Mouse (Mus musculus): ENCODE data around the gene Ssh2.

The Ssh2 gene

GRCm38 (mm10) chr11:77409879-77410278 is 193.8 kb downstream of the Ssh2 start:
- DNase-seq (ENCODE audit: low spot score), result peak; percentile 24

DNA sequence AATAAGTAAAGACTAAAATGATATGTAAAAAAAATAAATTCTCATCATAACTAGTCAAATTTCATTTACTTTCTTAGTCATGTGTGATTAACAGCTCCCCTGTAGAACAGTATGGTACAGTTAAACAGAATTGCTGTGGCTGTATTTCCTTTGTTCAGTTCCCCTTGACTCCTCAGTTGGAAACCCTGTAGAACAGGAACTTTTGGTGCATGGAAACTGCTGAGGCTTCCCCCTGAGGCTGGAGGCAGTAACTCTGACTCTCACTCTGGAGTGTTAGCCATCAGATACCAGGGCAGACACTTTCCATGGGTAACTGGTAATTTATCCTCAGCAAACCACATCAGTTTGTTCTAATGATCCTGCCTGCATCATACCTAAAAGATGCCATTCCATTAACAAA is 195.2 kb downstream of the Ssh2 start:
- no peak for DNase-seq (ENCODE audit: low spot score)

GRCm38 (mm10) chr11:77414141-77414839 is 198.2 kb downstream of the Ssh2 start:
- no peak for DNase-seq (ENCODE audit: low spot score)

- DNase-seq (ENCODE audit: low spot score), result no peak
Observed at GRCm38 (mm10) chr11:77416212-77417000, 200.3 kb downstream of the Ssh2 start.

DNA sequence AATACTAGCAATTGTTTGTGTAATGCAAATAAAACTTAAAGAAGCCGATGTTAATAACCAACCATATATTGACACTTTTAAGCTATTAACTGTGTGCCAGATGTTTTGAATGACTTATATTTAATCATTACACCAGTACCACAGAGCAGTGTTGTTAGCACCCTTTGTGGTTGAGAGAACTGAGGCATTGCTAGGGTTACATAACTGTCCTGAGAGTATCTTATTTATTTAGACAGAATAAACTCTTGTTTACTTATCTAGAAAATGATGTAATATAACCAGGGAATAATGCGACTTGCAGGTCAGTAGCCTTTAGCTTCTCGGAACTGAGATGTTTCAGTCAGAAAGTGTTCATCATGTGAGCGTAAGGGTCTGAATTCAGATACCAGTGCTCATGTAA is 201.9 kb downstream of the Ssh2 start:
- DNase-seq (ENCODE audit: low spot score), result no peak

- no peak for DNase-seq (ENCODE audit: low spot score)
Observed at GRCm38 (mm10) chr11:77423175-77423859, 207.2 kb downstream of the Ssh2 start.

- no peak for DNase-seq (ENCODE audit: low spot score)
Observed at GRCm38 (mm10) chr11:77428446-77428845, 212.4 kb downstream of the Ssh2 start.

DNA sequence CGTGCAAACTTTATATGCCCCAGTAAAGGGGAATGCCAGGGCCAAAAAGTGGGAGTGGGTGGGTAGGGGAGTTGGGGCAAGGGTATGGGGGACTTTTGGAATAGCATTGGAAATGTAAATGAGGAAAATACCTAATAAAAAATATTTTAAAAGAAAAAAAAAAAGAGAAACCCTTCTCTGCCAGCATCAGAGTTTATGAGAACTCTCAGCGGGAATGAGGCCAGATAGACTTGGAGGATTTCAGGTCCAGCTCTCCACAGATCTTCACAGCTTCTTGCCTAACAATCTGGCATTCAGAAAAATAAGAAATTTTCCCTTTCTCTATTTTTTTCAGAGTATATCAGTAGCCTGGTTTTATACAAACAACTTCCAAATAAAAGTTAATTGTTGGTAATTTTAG is 220.9 kb downstream of the Ssh2 start:
- DNase-seq (ENCODE audit: low spot score), result no peak

DNA sequence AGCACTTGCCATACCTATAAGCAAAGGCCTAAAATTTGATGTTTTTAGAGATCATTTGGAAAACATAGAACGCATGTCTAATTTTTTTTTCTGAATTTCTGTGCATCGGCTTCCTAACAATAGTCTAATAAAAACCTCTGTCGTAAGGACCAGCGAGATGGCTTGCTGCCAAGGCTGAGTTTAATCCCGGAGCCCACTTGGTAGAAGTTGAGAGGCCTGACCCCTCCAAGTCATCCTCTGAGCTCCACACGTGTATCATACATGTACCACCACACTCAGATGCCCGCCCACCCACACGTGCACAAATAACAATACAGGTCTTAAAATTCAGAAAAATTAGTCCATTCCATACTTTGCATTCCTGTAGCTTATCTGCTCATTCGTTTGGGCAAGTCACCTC is 224.0 kb downstream of the Ssh2 start:
- no peak for DNase-seq (ENCODE audit: low spot score)

DNA sequence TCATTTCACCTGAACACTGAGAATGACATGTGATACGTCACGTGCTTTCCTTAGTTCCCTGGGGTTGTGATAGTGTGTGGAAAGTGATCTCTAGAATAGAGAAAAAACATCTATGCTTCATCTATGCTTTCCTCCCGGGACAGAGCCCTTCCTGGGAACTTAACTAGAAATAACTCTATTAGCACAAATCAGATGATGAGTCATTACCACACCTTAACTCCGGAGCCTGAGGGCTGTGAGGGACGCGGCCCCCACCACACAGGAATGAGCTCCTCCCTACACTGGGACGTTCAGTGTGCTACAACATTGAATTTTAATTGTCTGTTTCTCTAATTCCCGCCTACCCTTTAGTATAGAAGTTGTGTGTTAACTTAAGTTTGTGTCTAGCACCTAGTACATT is 224.9 kb downstream of the Ssh2 start:
- DNase-seq (ENCODE audit: low spot score), result no peak

- no peak for DNase-seq (ENCODE audit: low spot score)
Observed at GRCm38 (mm10) chr11:77442186-77443170, 226.4 kb downstream of the Ssh2 start.

- DNase-seq (ENCODE audit: low spot score), result no peak
Observed at GRCm38 (mm10) chr11:77444939-77445338, 228.9 kb downstream of the Ssh2 start.

- DNase-seq (ENCODE audit: low spot score), result peak; percentile 51
Observed at GRCm38 (mm10) chr11:77446628-77447041, 230.5 kb downstream of the Ssh2 start.

- no peak for DNase-seq (ENCODE audit: low spot score)
Observed at GRCm38 (mm10) chr11:77449224-77449623, 233.1 kb downstream of the Ssh2 start.

DNA sequence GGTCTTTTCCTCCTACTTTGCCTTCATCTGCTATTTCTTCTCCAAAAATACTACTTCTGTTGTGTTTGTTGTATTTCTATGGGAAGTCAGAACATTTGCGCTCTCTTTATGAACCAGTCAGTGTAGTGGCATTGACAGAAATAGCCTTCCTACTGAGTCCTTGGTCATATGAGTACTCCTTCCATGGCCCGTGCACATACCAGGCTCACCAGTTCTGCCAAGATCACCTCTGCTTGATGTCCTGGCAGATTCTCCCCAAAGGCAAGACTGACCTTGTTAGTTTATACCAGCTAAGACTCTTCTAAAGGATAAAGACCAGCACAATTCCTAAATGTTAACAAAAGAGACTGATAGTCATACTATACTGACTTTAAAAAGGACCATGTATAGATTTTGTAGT is 235.6 kb downstream of the Ssh2 start:
- DNase-seq (ENCODE audit: low spot score), result no peak

- no peak for DNase-seq (ENCODE audit: low spot score)
Observed at GRCm38 (mm10) chr11:77453388-77453787, 237.3 kb downstream of the Ssh2 start.

- no peak for DNase-seq (ENCODE audit: low spot score)
Observed at GRCm38 (mm10) chr11:77455770-77456510, 239.9 kb downstream of the Ssh2 start.

DNA sequence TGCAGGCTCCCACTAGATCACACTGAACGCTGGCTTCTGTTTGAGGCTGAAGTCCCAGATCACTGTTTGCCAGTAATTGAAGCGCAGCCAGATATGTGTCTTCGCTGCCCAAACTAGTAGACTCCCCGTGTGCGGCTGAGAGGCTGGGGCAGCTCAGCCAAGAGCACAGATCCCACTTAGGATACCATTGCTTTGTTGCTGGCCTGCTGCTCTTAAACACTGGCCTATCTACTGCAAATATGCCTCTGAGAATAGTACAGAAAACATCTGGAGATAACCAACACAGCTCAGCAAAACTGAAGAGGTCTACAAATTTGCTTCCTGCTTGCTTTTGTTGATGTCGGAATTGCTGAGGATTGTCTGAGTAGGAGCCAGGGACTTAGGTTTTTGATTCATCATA is 240.8 kb downstream of the Ssh2 start:
- no peak for DNase-seq (ENCODE audit: low spot score)

DNA sequence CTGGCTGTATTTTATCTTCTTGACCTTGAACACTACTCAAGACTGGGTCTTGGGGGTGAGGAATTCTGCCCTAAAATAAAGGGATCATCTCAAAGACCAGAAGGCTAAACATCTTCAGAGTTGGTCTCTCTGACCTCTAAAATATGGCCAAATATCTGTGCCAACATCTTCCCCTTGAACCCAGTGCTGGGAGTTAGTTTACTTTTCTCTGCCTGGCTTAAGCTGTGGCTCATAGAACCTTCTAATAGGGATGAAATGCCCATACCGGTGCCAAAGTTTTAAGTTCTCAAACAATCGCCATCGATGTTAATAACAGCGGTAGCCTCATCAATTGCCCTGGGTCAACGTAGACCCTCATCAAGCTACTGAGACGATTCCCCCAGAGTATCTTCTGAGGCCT is 245.8 kb downstream of the Ssh2 start:
- DNase-seq (ENCODE audit: low spot score), result no peak

DNA sequence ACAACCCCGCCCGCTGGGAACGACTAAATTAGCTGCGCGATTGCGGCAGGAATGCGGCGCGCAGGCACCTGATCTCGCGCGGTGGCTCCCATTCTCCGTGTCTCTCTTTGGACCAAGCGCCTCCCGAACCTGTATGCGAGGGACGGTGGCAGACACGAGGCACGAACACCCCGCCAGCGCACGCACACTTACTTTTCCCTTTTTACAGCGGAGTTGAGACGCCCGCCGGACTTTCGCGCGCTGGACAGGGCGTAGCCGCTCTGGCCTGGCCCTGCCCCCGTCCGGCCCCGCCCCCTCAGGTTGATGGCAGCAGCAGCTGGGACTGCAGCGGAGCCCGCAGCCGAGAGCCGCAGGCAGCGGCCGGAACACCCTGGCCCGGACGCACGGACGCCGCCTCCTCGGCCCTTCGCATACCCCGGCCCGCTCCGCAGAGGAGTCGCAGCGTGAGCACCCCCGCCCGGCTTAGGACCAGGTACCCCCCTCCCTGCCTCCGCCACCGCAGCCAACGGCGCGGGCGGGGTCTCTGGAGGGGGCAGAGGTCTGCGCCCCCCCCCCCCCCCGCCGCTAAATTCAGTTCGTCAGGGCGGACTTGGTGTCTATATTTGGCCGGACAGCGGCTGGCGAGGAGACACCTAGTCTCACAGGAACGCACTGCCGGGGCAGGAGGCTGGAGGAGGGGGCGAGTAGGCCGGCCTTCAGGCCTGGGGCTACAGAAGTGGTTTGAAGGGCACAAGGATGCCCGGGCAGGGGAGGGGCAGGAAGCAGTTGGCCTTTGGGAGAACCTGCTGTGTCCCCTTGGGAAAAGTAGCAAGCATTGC is 246.4 kb downstream of the Ssh2 start, which contains the start of gene Coro6:
Coro6 (plus strand) TSS at position 129 of the 818 bp plus-strand sequence.
- DNase-seq (ENCODE audit: low spot score), result no peak

Data from layer of hippocampus, adult 9-10 months (tissue).